Mouse (Mus musculus) mouse embryonic stem cell (cell line): ENCODE measurements around the gene Csrp2.

Experiments
- in situ Hi-C, 2 experiments: fragments of 300-500 bp; cut with MboI; formaldehyde crosslinking; loops; 1 replicate in 1 of 2; 3 replicates in 1 of 2; pipeline ENCODE4 v1.14.3; 2019 to 2020; ENCODE audit warnings: low sequenced_read_pairs in 2 of 2, low pct_unique_long_range_greater_than_20kb in 1 of 2, mixed read lengths in 1 of 2; ENCODE audit not compliant: unreplicated experiment in 1 of 2

Gene Csrp2

DNA sequence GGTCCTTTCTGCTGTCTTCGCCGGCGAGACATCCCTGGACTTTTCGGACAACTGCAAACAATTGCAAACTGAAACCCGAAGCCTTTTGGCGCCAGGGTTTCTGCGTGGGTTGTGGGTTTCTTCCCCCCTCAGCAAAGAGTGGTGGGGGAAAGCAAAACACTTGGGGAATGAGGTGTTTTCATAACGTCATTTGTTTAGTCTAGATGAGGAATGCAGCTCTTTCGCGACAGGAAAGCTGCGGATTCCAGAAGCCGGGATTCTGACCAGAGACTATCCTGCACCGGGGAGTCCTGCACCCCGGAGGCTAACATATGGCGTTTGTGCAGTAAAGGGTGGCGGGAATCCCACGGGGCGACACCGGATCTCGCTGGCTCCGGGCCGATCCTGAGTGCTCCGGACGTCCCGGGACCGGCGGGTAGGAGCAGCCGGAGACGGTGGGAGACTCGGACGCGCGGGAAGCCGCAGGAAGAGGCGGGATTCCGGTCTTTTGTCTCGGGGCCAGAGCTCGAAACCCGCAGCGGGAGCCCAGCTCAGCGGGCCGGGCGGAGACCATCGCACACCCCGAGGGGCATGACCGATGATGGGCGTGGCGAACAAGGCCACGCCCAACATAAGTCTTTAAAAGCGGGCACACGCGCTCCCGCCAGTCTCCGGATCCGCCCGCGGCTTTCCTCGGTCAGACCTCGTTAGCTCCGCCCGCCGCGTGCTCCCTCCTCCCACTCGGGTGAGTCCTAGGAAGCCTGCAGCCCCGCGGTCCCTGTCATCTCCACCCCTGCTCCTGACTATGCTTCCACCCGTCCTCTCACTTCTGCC, at the start of gene Csrp2:
Csrp2 (plus strand) TSS at position 259 of the 813 bp plus-strand sequence.
- in situ Hi-C loops, result no loop called here

DNA sequence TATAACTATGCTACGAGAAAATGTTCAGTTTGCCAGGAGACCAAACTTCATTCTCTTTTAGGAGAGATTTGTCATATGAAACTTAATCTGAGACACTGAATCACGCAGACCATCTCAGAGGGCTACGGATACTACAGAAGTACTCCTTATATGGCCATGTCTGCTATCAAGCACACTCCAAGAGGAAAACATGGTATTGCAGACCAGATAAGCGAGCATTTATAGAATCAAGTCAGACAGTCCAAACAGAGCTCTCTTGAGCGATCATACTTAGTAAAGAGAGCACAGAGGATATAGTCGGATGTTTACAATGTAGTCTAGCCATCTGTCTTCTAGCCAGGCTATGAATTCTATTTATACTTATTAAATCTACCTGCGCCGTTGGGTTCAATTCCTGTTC, 44.7 kb upstream of the Csrp2 start:
- in situ Hi-C loops, result no loop called here

DNA sequence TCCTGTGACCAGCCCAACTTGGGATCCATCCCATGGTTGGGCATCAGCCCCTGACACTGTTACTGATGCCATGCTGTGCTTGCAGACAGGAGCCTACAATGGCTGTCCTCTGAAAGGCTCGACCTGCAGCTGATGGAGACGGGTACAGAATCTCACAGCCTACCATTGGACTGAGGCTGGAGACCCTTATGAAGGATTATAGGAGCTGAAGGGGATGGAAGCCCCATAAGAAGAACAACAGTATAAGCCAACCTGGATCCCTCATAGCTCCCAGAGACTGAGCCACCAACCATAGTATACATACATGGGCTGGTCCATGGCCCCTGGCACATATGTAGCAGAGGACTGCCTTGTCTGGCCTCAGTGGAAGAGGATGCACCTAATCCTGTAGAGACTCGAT, 42.6 kb upstream of the Csrp2 start:
- in situ Hi-C loops, result no loop called here

DNA sequence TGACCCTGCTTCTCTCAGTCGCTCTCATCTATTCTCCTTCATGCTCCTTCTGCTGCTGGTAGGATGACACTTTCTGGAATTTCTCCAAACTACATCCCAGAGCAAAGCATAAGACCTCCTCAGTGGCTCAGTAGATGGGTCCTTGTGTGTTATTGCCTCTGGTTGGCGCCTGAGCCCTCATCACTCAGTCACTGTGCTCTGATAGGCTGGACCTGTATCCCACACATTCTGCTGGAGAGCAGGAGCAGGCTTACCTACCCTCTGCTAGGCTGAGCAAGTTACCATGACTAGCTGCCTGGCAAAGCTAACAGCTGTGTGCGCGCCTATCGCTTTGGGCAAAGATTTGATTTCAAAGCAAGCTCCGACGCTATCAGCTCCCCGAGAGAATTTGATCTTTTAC, 41.7 kb upstream of the Csrp2 start:
- in situ Hi-C loops, result no loop called here

DNA sequence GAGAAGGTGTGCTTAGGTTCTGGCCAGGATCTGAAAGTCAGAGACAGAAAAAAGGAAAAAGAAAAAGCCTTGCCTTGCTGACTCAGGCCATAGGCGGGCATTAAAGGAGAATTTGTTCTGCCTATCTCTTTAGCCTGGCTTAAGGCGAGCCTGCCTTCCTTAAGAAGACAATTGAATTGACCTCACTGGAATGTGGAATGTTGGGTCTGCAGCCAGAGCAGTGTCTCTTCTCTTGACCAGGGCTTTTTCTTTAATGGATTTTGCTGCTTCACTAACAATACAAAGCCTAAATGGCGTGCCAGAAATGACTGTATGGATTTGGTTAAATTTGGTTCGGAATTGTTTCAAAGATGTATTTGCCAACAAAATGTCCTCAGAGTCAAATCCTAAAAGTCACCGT, 40.9 kb upstream of the Csrp2 start:
- in situ Hi-C loops, result no loop called here

DNA sequence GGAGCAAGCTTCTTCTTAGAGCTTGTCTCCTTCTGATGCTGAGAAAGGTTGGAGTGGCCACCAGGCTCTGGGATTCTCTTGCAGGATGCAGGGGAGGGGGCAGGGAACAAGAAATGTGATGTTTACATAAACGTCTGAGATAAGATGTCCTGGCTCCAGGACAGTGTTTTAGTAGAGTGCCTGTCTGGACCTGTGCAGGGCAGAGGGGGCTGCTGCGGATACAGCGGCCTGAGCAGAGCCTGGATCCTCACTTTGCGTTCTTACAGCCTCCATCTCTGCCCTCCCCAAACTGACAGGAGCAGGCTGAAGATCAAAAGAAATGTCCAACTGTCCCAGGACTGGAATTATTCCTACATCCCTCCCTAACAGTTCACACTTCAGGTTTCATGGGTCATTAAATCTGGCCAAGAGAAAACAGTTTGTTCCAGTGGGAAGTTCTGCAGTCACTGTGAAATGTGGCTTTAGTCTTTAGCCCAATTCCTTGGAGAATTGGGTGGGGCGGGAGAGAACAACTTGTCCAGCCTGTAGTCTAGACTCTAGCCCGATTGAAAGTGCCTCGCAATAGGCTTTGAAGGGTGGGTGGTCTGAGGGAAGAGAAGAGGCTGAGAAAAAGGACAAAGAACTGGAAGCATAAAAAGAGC, 40.0 kb upstream of the Csrp2 start:
- in situ Hi-C loops, result no loop called here

DNA sequence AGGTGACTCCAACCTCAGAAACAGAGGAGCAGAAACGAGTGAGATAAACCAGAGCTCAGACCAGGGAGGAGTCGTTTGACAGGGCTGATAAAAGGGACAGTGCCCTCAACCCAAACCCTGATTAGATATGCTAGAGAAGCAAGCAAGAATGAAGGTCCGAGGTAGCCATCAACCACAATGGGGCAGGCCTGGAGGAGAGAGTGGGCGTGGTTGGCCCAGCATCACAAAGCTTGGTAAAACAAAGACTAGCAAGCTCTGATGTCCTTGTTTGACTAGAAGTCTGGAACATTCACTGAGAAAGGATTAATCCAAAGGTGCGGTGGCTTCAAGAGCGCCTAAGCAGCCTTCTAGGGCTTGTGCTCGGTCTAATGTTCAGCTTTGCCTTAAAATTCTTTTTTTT, 38.2 kb upstream of the Csrp2 start:
- in situ Hi-C loops, result no loop called here

DNA sequence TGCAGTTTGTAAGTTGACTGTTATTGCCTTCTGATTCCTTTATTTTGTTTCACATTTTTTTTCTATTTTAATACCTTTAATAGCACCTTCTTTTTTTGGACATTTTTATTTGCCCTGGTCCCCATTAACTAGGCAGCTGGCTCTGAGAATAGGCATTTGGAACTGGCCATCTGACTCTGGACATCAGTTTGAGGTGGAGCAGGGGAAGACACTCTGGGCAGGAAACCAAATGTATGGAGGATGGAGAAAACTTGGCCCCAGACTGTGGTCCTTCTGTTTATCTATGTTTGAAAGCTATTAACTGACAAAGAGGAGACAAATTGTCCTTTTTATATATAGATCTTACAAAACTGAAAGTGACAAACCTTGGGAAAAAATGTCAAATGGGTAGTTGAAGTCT, 36.9 kb upstream of the Csrp2 start:
- in situ Hi-C loops, result no loop called here

DNA sequence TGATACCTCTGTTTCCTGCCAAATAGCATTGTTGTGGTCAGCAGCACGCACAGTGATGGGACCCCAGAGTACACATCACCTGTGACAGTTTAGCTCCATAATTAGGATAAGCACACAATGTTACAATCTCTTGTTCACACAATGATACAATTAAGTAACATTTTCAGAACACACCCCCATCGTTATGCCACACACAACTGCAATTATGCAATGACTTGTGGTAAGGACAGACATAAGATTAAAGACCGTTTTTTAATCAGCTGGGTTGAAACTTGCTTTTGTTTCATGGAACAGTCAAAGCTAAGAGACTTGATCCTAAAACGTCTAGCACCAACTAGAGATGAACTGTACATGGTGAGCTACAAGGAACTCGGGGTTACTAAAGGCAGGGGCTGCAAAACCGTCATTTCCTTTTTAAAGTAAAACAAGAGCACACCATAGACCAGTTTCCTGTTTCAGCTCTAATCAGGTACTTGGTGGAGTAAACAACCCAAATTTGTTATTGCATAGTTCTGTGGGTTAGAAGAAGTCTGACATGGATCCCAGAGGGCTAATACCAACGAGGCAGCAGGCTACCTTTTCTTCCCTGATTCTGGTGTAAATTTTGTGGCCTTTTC, 28.8 kb upstream of the Csrp2 start:
- in situ Hi-C loops, result no loop called here

DNA sequence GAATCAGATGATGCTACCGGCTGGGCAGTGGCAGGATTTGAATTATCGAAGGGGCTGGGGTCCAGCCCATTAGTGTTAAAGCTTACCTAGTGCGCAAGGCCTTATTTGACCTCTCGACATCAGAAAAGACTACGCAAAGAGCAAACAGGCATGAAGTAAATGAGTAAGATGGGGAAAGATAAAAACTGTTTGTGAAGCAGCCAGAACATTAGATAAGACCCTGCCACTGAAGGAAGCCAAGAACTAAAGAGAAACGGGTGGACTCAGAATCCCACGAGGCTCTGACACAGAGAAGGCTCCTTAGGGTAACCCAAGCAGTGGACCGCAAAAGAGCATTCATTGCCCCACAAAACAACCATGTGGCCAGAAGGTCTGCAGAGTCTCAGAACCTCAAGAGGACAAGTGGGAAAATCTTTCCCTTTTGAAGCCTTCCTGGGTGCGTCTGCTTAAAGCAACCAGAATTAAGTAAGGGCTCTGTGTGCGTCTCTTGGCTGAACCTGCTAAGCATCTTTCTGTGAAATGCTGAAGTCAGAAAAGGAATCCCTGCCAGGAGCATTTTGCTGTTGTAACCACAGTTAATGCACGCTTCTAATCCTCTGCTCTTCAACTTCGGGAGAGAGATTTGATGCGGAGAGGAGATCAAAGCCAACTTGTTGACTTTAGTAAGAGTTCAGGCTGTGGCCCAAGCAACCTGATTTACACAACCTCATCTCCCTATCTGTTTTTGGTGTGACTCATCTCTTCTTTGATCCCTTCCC, 19.7 kb upstream of the Csrp2 start:
- in situ Hi-C loops, result no loop called here

DNA sequence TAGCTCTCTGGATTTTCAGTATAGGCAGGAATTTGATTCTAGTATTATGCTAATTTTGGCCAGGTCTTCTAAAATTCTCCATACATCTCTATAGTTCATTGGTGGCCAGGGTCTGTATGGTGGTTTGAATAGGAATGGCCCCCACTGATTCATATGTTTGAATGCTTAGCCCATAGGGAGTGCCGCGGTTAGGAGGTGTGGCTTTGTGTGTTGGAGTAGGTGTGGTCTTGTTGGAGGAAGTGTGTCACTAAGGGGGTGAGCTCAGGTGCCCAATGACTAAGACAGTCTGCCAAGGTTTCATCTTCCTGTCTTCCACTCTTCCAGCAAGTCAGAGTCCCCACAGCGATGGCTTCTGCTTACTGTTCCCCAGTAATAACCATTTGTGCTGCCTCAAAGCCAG, 15.7 kb upstream of the Csrp2 start:
- in situ Hi-C loops, result no loop called here

DNA sequence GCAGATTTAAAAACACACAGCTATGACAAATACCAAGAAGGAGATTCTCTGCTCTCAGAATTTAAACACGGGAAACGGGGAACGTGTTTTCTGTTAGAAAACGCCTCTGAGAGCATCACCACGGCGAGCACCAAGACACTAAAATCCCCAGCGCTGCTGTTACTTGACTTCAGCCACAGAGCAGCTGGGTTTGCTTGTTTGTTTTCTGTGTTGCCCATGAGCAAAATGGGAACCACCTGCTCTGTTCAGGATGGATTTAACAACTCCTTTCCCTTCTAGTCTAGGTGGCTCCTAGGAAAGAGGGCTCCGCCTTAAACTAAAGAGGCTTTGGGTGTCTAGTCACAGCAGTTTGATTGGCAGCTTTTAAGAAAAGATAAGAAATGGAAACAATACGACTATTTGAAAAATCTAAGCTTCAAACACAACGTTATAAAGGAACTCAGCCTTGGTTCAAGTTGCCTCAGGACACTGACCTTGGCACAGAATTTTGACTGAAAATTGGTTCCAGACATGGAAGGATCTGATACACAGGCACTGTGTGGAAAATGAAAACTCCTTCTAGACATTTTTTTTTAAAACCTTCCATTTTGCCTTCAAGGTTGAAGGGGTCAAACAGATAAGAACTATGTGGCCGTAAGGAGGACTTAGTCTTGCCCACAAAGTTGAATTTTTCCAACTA, 2.8 kb upstream of the Csrp2 start:
- in situ Hi-C loops, result no loop called here

DNA sequence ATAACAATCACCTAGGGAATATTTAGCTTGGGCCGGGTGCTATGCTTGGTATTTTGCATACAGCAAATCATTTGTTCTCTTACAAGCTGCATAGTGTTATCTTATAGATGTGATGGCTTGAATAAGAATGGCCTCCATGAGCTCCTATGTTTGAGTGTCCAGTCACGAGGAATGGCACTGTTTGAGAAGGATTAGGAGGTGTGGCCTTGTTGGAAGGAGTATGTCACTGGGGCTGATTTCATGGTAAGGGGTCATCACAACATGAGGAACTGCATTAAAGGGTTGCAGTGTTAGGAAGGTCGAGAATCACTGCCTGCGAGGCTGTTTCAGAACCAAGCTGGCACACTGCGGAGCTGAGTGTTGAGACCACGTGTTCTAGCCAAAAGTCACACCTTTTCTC, 2.1 kb upstream of the Csrp2 start:
- in situ Hi-C loops, result no loop called here

DNA sequence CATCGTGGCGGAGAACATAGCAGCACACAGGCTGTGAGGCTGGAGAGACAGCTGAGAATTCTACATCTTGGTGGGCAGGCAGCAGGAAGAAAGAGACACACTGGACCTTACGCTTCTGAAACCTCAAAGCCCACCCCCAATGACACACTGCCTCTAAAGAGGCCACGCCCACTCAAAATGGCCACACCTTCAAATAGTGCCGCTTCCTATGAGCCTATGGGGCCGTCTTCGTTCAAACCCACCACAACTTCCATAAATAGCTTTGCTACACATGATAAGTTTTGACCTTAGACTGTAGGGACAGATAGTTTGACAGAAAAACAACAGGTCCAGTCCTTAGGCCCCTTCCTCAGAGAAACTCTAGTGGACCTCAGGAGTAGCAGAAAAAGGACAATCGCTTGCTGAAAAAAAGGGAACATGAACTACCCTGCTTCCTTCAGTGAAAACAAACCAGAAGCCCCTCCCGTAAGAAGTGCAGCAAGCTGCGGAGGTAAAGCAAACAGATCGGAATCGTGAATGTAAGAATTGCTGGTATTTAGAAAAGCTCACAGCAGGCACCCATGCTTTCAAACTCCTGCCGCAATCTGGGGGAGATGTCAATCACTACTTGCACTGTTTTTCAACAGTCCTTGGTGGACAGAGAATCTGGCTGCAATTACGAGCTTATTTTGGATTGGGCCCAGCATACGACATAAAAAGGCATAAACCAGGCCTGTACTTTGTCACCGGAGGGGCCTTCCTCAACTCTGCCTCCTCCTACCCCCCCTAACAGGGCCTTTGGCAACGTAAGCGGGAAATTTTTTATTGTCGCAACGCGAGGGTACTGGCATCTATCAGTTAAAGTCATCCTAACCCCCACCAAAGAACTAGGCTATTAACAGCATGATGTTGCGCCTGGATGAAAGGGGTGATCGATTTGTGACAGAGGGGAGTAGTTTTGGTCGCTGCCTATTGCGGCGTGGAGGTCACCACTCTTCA, 886 bp upstream of the Csrp2 start:
- in situ Hi-C loops, result no loop called here

DNA sequence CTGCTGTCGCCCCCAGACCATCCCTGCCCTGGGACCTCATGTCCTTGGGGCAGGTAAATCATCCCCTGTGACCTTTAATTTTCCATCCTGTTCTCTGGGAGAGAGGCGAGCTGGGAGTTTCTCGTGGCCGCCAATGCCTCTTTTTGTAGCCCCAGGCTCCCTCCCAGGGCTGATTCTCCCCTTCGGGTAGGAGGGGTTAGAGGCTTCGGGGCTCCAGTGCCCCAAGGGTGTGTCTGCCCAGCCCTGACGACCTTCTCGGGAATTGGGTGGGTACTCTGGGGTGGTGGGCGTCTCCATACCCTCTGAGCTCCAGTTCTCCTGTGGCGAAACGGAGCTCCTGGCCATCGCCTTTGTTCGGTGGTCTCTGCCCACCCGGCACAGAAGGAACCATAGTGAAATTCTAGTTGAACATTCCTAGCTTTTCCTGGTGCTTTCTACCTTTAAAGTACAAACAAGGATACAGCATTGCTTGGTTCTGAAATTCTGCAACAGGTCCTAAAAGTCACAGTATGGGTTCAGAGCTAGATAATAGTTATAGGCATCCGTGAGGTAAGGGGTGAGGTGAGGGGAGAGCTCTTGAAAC, 870 bp downstream of the Csrp2 start:
- in situ Hi-C loops, result no loop called here

DNA sequence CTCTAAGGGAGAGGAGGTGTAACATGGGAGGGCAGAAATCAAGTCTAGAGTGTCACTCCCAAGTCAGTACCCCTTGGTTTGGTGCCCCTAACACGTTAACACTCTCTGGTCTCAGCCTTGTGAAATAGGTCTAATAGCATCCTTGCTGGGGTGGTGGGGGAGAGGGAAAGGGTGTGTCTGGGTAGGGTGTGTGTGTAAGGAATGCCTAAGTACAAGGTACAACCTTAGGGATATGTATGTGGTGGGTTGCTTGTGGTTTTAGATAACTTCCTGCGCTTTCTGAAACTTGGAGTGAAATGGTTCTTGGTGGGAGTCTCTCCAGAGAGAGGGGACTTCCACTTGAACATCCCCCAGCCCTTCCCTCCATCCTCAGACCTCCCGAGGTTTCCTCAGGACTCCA, 2.3 kb downstream of the Csrp2 start:
- in situ Hi-C loops, result no loop called here

DNA sequence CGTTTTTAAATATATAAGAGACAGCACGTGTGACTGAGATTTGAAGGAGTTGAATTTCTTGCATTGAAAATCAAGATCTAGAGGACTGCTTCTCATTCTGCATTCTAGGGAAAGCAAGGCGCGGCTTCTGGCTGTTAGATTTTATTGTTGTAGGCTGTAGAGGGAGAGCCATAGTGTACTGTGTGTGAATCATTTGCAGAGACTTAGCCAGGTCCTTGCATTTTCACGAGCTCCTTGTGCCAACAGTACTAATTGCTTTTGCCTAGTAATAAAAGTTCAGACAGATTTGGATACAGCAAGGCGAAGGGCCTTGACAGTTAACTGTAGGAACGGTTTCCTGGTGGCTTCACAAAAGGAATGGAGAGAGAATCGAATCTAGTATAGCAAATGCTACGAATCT, 3.0 kb downstream of the Csrp2 start:
- in situ Hi-C loops, result no loop called here
